Mouse (Mus musculus) lung, postnatal 0 days (tissue): ENCODE measurements around the gene Grhl3.

ENCODE experiments used
- CTCF ChIP-seq: IDR thresholded peaks from 2 replicates; pipeline ENCODE4 v1.5.1; 2016; ENCODE audit warnings: antibody characterized with exemption, mild to moderate bottlenecking
- EP300 ChIP-seq: IDR thresholded peaks from 2 replicates; pipeline ENCODE4 v1.6.1; 2016; ENCODE audit warnings: antibody characterized with exemption, mild to moderate bottlenecking, control low read depth

GRCm38 (mm10) chr4:135599497-135600182 lies 26.2 kb upstream of the Grhl3 start:
- TF ChIP-seq CTCF (peak; percentile 18; the same call in 1 of the 2 replicates), EP300 (no peak)
